Mouse (Mus musculus) heart, embryonic 13.5 days (tissue): ENCODE measurements around the gene Serpinb2. TPM values are rescaled to one million over a fixed set of nuclear protein-coding genes. Genes with fewer than 3 reads are reported as not detected.

ENCODE experiments used
- ATAC-seq: fragments of 200-750 bp; cut with Nextera tagmentation; 2 replicates; pipeline ENCODE4 v1.8.0; 2017; ENCODE audit warnings: moderate TSS enrichment; ENCODE audit not compliant: insufficient number of reproducible peaks, low FRiP score, low TSS enrichment; ENCODE audit errors: extremely low read depth
- H3K27ac ChIP-seq: fragments of 300-500 bp; sonication (generic); replicated peaks from 2 replicates; pipeline ENCODE4 v1.5.1; 2015; ENCODE audit warnings: moderate library complexity, mild to moderate bottlenecking, inconsistent platforms
- H3K27me3 ChIP-seq: fragments of 300-500 bp; sonication (generic); replicated peaks from 2 replicates; pipeline ENCODE4 v1.6.1; 2015; ENCODE audit warnings: mild to moderate bottlenecking, inconsistent platforms
- H3K36me3 ChIP-seq: fragments of 300-500 bp; sonication (generic); 2 replicates; pipeline ENCODE4 v1.6.1; 2015; ENCODE audit warnings: mild to moderate bottlenecking, inconsistent platforms
- H3K4me1 ChIP-seq: fragments of 300-500 bp; sonication (generic); 2 replicates; pipeline ENCODE4 v1.6.1; 2015; ENCODE audit warnings: inconsistent platforms
- H3K4me2 ChIP-seq: fragments of 300-500 bp; sonication (generic); 2 replicates; pipeline ENCODE4 v1.6.1; 2015; ENCODE audit warnings: inconsistent platforms, mild to moderate bottlenecking, moderate library complexity
- H3K4me3 ChIP-seq: fragments of 300-500 bp; sonication (generic); 2 replicates; pipeline ENCODE4 v1.5.1; 2015; ENCODE audit warnings: moderate library complexity, mild to moderate bottlenecking, inconsistent platforms
- H3K9ac ChIP-seq: fragments of 300-500 bp; sonication (generic); 2 replicates; pipeline ENCODE4 v1.6.1; 2015; ENCODE audit warnings: inconsistent platforms, mild to moderate bottlenecking, moderate library complexity
- H3K9me3 ChIP-seq: fragments of 300-500 bp; sonication (generic); 2 replicates; pipeline ENCODE4 v1.6.1; 2016; ENCODE audit warnings: inconsistent platforms
- WGBS: fragments of 180-500 bp; shearing (Covaris S2); methylation state at CpG from one replicate; pipeline ENCODE4 v1.1.7; 2015; ENCODE audit warnings: mixed read lengths; 5-methylcytosine and 5-hydroxymethylcytosine counted together
- polyA plus RNA-seq: library from polyadenylated mRNA; unstranded; fragments of >200 nt; fragmentation: Nextera tagmentation; extraction: Ambion mirVana; gene quantifications from 2 replicates; pipeline ENCODE4 v1.2.1, GENCODE M21; 2015

Gene Serpinb2
- polyA plus RNA-seq, 1 experiment from 2014 or later, result not detected

- H3K4me1 ChIP-seq, result no peaks in the 10 kb centered on the region
These were observed 72.7 kb downstream of the Serpinb2 start for GRCm38 (mm10) chr1:107583958-107584376.

DNA sequence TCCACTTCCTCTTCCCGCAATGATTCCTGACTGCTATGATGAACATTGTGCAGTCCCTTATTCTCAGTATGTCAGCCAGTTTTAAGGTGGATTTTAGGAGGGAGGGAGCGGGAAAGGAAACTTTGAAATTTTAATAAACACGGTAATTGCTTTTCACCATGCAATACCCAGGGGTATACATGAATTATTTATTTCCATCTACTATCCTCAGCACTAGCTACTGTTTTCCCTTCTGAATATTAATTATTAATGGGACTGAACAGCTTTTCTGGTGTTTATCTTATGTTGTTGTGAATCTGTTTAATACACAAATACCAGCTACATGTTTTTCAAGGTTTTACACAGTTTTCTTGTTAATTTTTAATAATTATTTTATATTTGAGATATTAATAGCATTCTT, 73.7 kb downstream of the Serpinb2 start:
- Histone ChIP-seq H3K9me3 (no peaks in the 10 kb centered on the region), H3K4me1 (peaks cover 5% of the 10 kb centered on the region), H3K27me3 (no peaks in the 10 kb centered on the region), H3K4me3 (no peak overlapping the region), H3K27ac (no peak overlapping the region), H3K9ac (no peak overlapping the region), H3K4me2 (no peak overlapping the region), H3K36me3 (no peaks in the 10 kb centered on the region)
- no peak for ATAC-seq
- 86% methylated on average over 3 of the region's 3 CpGs for WGBS

More at GRCm38 (mm10) chr1:107583958-107584376, 72.7 kb downstream of the Serpinb2 start:
- no peaks in the 10 kb centered on the region for H3K36me3 ChIP-seq
- H3K27ac ChIP-seq, result no peak overlapping the region
- 45% methylated on average over 1 of the region's 1 CpGs for WGBS
- no peak overlapping the region for H3K9ac ChIP-seq
- no peaks in the 10 kb centered on the region for H3K27me3 ChIP-seq
- no peak for ATAC-seq
- H3K4me3 ChIP-seq, result no peak overlapping the region
- H3K4me2 ChIP-seq, result no peak overlapping the region
- no peaks in the 10 kb centered on the region for H3K9me3 ChIP-seq

Other genes starting within 250 kb of the Serpinb2 start
- gene Serpinb3b, start 233.1 kb upstream of the Serpinb2 start, polyA plus RNA-seq, result not detected in 2 replicates
- not detected in 2 replicates for gene Serpinb3c, start 233.1 kb upstream of the Serpinb2 start, polyA plus RNA-seq
- not detected in 2 replicates for gene Serpinb11, start 150.2 kb upstream of the Serpinb2 start, polyA plus RNA-seq
- gene Serpinb7, start 111.8 kb upstream of the Serpinb2 start, polyA plus RNA-seq, result not detected in 2 replicates
- 1.1 and 1.6 TPM in 2 replicates for gene Serpinb8, start 78.6 kb downstream of the Serpinb2 start, polyA plus RNA-seq